Mouse (Mus musculus) stomach, embryonic 14.5 days (tissue): ENCODE measurements around the gene Scfd2. TPM values are rescaled to one million over a fixed set of nuclear protein-coding genes. Genes with fewer than 3 reads are reported as not detected.

ENCODE experiments used
- ATAC-seq: fragments of 200-750 bp; cut with Nextera tagmentation; 2 replicates; pipeline ENCODE4 v1.8.0; 2017; ENCODE audit warnings: low read depth, moderate TSS enrichment; ENCODE audit not compliant: insufficient number of reproducible peaks, insufficient read depth, low FRiP score
- H3K27ac ChIP-seq: fragments of 300-500 bp; sonication (generic); 2 replicates; pipeline ENCODE4 v1.5.1; 2014; ENCODE audit warnings: mild to moderate bottlenecking, low read length, moderate library complexity, mixed read lengths
- H3K27me3 ChIP-seq: fragments of 300-500 bp; sonication (generic); 2 replicates; pipeline ENCODE4 v1.6.1; 2014; ENCODE audit warnings: low read length, control low read depth, mixed read lengths; ENCODE audit not compliant: control insufficient read depth, insufficient read depth
- H3K36me3 ChIP-seq: fragments of 300-500 bp; sonication (generic); 2 replicates; pipeline ENCODE4 v1.6.1; 2014; ENCODE audit warnings: mild to moderate bottlenecking, control low read depth, low read length, moderate library complexity, mixed read lengths; ENCODE audit not compliant: control insufficient read depth, insufficient read depth
- H3K4me1 ChIP-seq: fragments of 300-500 bp; sonication (generic); 2 replicates; pipeline ENCODE4 v1.6.1; 2014; ENCODE audit warnings: low read length, control low read depth, mixed read lengths; ENCODE audit not compliant: control insufficient read depth, insufficient read depth
- H3K4me2 ChIP-seq: fragments of 300-500 bp; sonication (generic); replicated peaks from 2 replicates; pipeline ENCODE4 v1.6.1; 2014; ENCODE audit warnings: low read depth, low read length, control low read depth
- H3K4me3 ChIP-seq: fragments of 300-500 bp; sonication (generic); 2 replicates; pipeline ENCODE4 v1.5.1; 2014; ENCODE audit warnings: low read depth, low read length, control low read depth
- H3K9ac ChIP-seq: fragments of 300-500 bp; sonication (generic); replicated peaks from 2 replicates; pipeline ENCODE4 v1.6.1; 2014; ENCODE audit warnings: low read depth, mild to moderate bottlenecking, control low read depth, low read length, moderate library complexity, mixed read lengths
- H3K9me3 ChIP-seq: fragments of 300-500 bp; sonication (generic); 2 replicates; pipeline ENCODE4 v1.6.1; 2016; ENCODE audit warnings: low read depth, low read length, control low read depth; ENCODE audit not compliant: control insufficient read depth
- WGBS: fragments of 180-500 bp; shearing (Covaris S2); extraction: QIAGEN DNeasy Blood & Tissue Kit; methylation state at CpG from one replicate; pipeline ENCODE4 v1.1.7; 2014; 5-methylcytosine and 5-hydroxymethylcytosine counted together
- polyA plus RNA-seq: library from polyadenylated mRNA; unstranded; fragments of >200 nt; fragmentation: Nextera tagmentation; extraction: Ambion mirVana; gene quantifications from 2 replicates; pipeline ENCODE4 v1.2.1, GENCODE M21; 2014

The Scfd2 gene
- polyA plus RNA-seq, 1 experiment from 2014 or later = 15.0 TPM

DNA sequence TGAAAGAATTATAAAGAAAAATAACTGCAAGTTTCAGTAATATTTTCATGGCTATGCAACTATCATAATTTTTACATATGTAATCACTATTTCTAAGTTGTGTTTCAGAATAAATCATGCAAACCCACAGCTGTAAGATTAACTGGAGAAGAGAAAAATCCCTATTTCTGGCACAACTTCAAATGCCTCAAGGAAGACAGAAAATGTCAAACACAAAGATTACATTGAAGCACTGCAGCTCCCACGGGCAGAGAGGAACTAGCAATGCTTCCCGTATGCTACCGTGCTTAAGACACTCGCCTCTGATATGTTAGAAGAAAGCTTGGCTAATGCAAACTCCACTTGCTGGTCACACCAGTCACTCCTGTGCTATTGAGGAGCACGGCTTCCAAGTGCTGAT is 151.5 kb downstream of the Scfd2 start:
- Histone ChIP-seq H3K36me3 (no peaks in the 10 kb centered on the region), H3K4me3 (no peak overlapping the region)
- no peak for ATAC-seq

DNA sequence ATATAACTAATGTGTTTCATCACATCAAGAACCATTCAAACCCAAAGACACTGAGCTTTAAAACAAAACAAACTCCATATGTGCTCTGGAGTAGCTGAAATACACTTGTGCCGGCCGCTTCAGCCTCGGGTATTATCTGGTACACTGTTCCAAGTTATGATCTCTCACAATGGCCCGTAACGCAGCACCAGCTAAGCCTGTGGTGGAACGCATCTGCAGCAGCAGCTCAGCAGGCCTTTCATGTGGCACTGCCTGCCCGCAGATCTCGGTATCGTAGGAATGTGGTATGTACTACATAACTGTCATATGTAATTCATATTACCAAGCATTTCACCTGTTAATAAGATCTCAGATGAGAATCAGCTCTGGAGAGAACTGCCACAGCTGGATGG is 164.9 kb downstream of the Scfd2 start:
- Histone ChIP-seq H3K36me3 (no peaks in the 10 kb centered on the region), H3K4me2 (no peak overlapping the region), H3K27me3 (no peaks in the 10 kb centered on the region), H3K9ac (no peak overlapping the region), H3K9me3 (no peaks in the 10 kb centered on the region), H3K4me1 (peaks cover 18% of the 10 kb centered on the region; the same call in 1 of the 2 replicates), H3K27ac (no peak overlapping the region), H3K4me3 (no peak overlapping the region)
- ATAC-seq = no peak
- WGBS = 63% methylated on average over 9 of the region's 9 CpGs

More for the DNA sequence above, 151.5 kb downstream of the Scfd2 start:
- Histone ChIP-seq H3K9me3 (no peaks in the 10 kb centered on the region), H3K9ac (no peak overlapping the region), H3K27me3 (no peaks in the 10 kb centered on the region), H3K27ac (no peak overlapping the region), H3K4me2 (no peak overlapping the region), H3K4me1 (peaks cover 11% of the 10 kb centered on the region; the same call in 1 of the 2 replicates)
- WGBS = 28% methylated on average over 5 of the region's 5 CpGs

DNA sequence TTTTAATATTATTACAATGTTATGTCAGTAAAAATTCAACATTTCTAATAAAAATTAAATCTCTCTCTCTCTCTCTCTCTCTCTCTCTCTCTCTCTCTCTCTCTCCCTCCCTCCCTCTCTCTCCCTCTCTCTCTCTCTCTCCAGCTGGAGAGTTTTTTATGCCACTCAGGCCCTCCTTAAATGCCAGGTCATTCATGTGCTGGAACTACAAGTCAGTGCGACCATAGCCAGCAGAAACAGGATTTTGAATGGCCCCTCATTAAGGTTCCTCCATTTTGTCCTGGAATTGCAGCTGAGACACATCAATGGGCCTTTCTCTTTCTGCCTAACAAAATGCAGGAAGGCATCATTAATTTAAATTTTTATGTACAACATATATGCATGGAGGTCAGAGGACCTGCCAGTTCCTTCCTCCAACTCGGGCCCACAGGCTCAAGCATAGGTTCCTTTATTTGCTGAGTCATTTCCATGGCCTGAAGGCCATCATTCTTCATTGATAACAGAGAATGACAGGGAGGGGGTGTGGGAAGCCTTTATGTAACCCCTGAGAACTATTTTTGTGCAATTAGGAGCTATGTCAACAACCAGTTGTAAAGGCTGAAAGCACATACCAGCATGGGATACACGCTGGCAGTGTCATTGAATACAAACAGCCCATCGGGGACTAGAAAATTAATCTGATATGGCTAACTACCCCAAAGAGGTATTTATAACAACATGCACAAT is 165.4 kb downstream of the Scfd2 start:
- no peaks in the 10 kb centered on the region for H3K27me3 ChIP-seq
- no peak overlapping the region for H3K4me3 ChIP-seq
- no peak overlapping the region for H3K4me2 ChIP-seq
- peaks cover 18% of the 10 kb centered on the region; the same call in 1 of the 2 replicates for H3K4me1 ChIP-seq
- no peaks in the 10 kb centered on the region for H3K36me3 ChIP-seq
- H3K9ac ChIP-seq = no peak overlapping the region
- H3K27ac ChIP-seq = no peak overlapping the region
- no peak for ATAC-seq
- WGBS = 32% methylated on average over 4 of the region's 4 CpGs
- no peaks in the 10 kb centered on the region for H3K9me3 ChIP-seq

DNA sequence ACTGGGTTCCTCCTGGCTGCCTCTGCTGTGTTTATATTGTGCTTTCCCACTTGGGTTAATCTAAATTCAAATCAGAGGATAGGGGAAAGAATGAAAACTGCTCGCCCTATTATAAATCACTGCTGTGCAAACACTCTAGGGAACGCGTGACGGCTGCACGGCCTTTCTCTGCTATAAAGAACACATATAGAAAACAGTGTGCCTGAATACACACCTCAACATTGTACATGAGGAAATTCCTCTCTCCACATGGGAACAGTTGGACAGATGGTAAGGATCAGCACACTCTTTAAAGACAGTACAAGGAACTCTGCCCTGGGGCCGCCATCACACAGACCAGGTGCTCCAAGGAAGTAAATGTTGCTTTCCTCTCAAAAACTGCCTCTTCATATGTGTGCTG is 166.2 kb downstream of the Scfd2 start:
- 21% methylated on average over 6 of the region's 6 CpGs for WGBS
- H3K4me2 ChIP-seq = no peak overlapping the region
- H3K27ac ChIP-seq = no peak overlapping the region
- no peak overlapping the region for H3K4me3 ChIP-seq
- H3K36me3 ChIP-seq = no peaks in the 10 kb centered on the region
- H3K4me1 ChIP-seq = peaks cover 18% of the 10 kb centered on the region; the same call in 1 of the 2 replicates
- no peaks in the 10 kb centered on the region for H3K27me3 ChIP-seq
- H3K9ac ChIP-seq = no peak overlapping the region
- no peak for ATAC-seq
- no peaks in the 10 kb centered on the region for H3K9me3 ChIP-seq

DNA sequence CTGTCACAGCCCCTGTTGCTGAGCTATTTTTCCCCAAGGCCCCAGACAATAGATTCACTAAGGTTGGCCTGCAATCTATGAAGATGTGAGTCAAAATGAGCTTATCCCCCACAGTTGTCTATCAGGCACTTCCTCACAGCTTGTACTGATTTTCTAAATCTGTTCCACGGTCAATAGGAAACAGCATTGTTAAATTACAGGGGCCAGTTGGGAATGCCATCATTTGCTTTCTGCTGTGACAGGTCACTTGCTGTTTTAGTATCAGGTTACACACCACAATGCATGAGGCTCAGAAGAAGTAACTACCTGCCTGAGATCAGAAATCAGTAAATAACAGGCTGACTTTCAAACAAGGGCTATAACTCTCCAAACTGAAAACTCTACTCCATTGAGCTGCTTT is 168.3 kb downstream of the Scfd2 start:
- no peak for ATAC-seq
- no peaks in the 10 kb centered on the region for H3K36me3 ChIP-seq
- no peak overlapping the region for H3K9ac ChIP-seq
- no peaks in the 10 kb centered on the region for H3K9me3 ChIP-seq
- H3K27ac ChIP-seq = no peak overlapping the region
- H3K4me3 ChIP-seq = no peak overlapping the region
- H3K27me3 ChIP-seq = no peaks in the 10 kb centered on the region
- H3K4me2 ChIP-seq = no peak overlapping the region
- peaks cover 18% of the 10 kb centered on the region; the same call in 1 of the 2 replicates for H3K4me1 ChIP-seq
- WGBS = 31% methylated on average over 1 of the region's 1 CpGs

DNA sequence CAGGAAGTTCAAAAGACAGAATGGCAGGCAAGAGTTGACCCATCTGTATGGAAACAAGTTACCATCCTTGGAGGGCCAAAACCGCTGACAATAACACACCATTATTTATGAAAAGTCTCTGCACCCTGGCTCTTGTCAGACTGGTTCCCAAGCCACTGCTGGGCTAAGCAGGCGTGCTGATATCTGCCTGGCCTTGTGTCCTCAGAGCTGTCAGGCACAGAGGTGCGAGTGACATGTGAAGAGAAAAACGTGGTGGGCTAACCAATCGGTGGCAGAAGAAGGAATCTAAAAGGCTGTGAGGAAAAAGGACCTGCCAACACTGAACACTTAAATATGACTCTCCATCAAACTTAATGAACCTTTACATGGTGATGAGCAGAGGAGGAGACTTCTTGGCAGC is 170.0 kb downstream of the Scfd2 start:
- 44% methylated on average over 5 of the region's 5 CpGs for WGBS
- Histone ChIP-seq H3K27me3 (no peaks in the 10 kb centered on the region), H3K36me3 (no peaks in the 10 kb centered on the region), H3K9ac (no peak overlapping the region), H3K4me1 (peaks cover 15% of the 10 kb centered on the region; the same call in 1 of the 2 replicates), H3K4me2 (no peak overlapping the region), H3K4me3 (no peak overlapping the region), H3K27ac (no peak overlapping the region), H3K9me3 (no peaks in the 10 kb centered on the region)
- no peak for ATAC-seq

DNA sequence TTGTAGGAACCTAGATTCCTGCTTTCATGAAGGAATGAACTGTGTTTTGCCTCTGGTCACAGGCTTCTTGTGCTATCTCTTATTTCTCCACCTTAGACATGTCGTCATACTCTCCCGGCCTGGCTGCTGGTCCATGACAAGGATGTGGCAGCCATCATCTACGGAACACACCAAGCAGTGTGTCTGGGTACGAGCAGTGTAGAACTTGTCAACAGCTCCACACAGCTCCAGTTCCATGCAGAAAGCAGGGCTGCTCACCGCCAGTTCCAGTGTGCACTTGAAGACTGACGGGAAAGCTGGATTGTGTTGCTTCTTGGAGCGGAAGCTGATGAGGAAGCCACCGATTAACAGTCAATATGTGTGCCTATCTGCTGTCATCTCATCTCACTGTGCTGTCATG is 173.5 kb downstream of the Scfd2 start:
- H3K27me3 ChIP-seq = no peaks in the 10 kb centered on the region
- WGBS = 88% methylated on average over 8 of the region's 8 CpGs
- H3K4me2 ChIP-seq = no peak overlapping the region
- H3K9me3 ChIP-seq = no peaks in the 10 kb centered on the region
- no peaks in the 10 kb centered on the region for H3K4me1 ChIP-seq
- no peak overlapping the region for H3K4me3 ChIP-seq
- ATAC-seq = no peak
- no peak overlapping the region for H3K27ac ChIP-seq
- H3K36me3 ChIP-seq = no peaks in the 10 kb centered on the region
- no peak overlapping the region for H3K9ac ChIP-seq

DNA sequence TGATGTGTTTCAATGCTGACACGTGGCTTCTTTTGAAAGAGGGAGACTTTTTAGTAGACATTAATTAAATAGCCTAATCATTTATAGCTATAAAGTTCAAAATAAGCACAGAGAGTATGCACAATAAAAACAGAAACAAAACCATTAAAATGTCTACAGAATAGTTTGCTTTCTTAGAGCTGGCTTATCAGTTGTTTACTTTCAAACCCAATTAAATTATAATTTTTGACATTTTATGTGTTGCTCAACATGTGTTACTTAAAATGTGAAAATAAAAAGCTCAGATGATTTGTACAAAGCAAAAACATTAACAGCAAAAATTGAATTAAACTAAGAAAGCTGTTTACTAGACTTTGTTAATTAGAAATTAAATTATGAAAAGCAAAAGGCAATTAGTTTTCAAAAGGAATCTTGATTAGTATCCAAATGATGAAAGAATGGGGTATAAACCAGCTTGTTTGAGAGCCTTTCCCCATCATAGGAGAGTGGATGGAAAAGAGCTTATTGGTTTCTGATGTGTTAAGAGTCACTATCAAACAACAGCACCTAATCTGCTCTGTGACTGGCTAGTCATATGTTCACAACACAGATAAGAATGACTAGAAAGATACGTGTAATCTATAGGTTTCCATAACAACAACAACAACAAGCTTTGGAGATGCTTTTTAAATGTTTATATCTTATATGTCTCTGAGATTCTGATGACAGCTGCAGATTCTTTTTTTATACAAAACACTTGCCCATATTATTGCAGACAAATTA is 176.0 kb downstream of the Scfd2 start:
- Histone ChIP-seq H3K36me3 (no peaks in the 10 kb centered on the region), H3K4me1 (no peaks in the 10 kb centered on the region), H3K27ac (no peak overlapping the region), H3K4me3 (no peak overlapping the region), H3K9me3 (no peaks in the 10 kb centered on the region), H3K9ac (no peak overlapping the region), H3K27me3 (no peaks in the 10 kb centered on the region), H3K4me2 (no peak overlapping the region)
- no peak for ATAC-seq
- WGBS = 59% methylated on average over 2 of the region's 2 CpGs
